Mouse (Mus musculus) heart, adult 9 months (tissue): ENCODE results near the gene Dnaja3.

Experiments
- DNase-seq, 2 experiments: peaks; one replicate each; pipeline ENCODE4 v3.0.0; 2022; ENCODE audit warnings: low spot score in 2 of 2

The Dnaja3 gene

DNA sequence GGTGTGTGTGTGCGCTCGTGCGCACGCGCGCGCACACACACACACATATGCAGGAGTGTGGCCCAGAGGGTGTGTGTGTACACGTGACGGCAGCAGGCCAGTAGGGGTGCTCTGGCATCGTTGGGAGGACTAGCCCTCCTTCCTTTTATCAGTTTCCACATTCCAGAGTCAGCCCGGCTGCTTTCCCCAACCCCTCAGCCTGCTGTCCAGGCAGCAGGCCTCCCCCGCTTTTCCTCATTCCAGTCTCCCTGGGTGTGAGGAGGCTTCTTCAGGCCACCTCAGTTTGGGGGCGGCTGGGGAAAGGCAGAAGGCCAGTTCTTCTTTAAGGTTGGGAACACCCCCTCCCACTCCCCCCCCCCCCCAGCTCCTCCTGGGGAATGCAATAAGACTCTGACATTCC lies 2.4 kb downstream of the Dnaja3 start:
- DNase-seq, result peak; percentile 71 to 75

DNA sequence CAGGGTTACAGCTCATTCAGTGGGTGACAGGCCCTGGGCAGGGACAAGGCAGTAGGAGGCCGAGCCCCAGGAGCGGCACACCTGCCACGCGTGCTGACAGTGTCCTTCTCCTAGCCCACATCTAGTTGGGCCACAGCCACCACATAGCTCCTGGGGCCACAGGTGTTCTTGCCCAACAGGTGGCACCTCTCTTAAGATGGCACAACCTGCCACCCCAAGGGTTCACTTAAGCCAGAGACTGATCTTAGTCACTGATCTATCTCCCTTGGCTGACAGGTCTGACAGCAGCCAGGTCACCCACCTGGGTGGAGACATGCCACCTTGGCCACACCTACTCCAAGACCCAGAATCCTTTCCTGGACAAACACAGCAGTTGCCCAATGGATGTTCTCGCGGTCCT lies 3.1 kb downstream of the Dnaja3 start:
- no peak for DNase-seq

DNA sequence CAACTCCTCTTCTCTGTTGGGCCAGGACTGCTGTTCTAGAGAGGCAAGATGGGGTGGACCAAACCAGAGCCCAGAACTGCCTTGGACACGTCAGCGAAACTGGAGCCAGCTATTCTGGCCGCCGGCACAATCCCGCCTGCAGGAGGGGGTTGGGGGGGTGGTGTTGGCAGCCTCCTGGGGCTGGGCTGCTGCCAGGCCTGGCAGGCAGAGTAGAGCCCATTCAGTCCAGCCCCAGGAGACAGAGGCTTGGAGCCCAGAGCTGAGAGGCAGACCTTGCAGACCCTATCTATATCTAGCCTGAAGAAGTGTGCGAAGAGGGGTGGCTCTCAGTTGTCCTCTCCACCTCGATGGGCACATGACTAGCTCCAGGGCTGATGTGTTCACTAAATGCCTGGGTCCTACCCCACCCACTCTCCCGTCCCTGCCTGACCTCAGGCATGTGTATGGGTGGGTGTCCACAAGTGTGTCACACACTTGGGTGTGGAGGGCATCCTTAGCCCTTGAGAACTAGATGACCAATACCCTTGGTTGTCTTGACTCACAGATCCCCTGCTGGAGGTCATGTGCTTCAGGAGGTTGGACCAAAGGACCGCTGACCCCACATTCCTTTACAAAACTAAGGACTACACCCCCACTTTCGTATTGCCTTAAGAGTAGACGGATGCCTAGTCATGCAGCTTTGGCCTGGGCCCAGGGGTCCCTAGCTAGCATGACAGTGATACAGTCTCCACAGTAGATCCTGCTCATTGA lies 4.1 kb downstream of the Dnaja3 start:
- DNase-seq, result peak; percentile 82 to 89

DNA sequence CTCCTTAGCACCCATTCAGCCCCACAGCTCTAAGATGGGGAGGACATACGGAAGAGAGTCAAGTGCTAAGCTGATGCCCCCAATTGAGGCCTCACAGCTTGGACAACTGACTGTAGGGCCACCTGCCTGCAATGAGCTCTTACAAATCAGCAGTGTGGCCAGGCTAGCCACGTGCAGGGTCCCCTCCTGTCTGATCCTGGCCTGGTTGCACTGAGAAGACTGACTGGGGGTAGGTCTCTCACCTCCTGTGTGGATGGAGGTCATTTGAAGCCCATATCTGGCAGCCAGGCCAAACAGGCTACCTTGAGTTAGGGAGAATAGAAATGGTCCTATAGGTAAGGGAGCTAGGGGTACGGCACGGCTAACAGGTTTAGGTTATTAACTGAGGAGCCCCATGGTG lies 6.1 kb downstream of the Dnaja3 start:
- no peak for DNase-seq

DNA sequence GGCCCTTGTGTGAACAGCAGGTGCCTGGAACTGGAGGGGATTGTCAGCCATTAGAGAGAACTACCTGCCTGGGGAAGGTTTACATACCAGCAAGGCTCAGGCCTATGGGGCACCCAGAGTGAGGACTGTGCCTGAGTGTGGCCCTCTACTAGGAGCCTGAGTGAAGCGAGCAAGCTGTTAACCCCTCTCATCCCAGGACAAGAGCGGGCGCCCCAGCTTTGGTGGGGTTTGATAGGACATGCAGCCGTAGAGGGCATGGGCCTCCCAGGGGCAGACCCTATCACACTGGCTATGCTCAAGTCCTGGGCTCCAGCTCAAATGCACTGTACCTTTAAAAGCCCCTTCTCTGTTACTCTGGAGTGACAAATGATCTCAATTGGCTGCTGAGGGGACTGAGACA lies 7.0 kb downstream of the Dnaja3 start:
- no peak for DNase-seq

DNA sequence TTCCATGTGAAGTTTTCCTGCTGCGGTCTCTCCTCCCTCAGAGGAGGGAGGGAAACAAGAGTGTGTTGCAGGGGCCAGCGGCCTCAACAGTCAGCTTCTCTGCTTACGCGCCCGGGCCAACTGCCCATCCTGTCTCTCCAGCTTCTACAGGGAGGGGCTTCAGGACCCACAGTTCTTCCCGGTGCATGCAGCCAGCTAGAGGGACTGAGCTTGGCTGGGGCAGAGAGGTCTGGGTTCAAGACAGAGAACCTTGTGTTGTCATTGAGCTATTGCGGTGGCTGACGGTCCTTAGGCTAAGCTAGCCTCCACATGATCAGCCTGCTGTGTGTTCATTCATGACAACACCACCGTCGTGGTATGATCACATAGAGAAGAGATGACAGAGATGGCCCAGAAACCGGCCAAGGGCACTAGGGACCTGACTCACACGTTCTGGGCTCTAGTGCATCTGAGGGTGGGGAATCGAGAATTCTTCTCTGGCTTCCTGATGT lies 7.9 kb downstream of the Dnaja3 start:
- DNase-seq, result peak; percentile 61 to 74

DNA sequence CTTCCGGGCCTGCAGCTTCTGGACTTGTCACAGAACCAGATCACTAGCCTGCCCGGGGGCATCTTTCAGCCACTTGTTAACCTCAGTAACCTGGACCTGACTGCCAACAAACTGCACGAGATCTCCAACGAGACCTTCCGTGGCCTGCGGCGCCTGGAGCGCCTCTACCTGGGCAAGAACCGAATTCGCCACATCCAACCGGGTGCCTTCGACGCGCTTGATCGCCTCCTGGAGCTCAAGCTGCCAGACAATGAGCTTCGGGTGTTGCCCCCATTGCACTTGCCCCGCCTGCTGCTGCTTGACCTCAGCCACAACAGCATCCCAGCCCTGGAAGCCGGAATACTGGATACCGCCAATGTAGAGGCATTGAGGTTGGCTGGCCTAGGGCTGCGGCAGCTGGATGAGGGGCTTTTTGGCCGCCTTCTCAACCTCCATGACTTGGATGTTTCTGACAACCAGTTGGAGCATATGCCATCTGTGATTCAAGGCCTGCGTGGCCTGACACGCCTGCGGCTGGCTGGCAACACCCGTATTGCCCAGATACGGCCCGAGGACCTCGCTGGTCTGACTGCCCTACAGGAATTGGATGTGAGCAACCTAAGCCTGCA lies 8.7 kb downstream of the Dnaja3 start:
- no peak for DNase-seq

DNA sequence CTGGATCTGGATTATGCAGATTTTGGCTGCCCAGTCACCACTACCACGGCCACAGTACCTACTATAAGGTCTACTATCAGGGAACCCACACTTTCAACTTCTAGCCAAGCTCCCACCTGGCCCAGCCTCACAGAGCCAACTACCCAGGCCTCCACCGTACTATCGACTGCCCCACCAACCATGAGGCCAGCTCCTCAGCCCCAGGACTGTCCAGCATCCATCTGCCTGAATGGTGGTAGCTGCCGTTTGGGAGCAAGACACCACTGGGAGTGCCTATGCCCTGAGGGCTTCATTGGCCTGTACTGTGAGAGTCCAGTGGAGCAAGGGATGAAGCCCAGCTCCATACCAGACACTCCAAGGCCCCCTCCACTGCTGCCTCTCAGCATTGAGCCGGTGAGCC lies 9.4 kb downstream of the Dnaja3 start:
- DNase-seq, result no peak

DNA sequence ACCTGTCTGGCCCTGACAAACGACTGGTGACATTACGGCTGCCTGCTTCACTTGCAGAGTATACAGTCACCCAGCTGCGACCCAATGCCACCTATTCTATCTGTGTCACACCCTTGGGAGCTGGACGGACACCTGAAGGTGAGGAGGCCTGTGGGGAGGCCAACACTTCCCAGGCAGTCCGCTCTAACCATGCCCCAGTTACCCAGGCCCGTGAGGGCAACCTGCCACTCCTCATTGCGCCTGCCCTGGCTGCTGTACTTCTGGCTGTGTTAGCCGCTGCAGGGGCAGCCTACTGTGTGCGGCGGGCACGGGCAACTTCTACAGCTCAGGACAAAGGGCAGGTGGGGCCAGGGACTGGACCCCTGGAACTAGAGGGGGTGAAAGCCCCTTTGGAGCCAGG lies 9.9 kb downstream of the Dnaja3 start:
- DNase-seq, result no peak

DNA sequence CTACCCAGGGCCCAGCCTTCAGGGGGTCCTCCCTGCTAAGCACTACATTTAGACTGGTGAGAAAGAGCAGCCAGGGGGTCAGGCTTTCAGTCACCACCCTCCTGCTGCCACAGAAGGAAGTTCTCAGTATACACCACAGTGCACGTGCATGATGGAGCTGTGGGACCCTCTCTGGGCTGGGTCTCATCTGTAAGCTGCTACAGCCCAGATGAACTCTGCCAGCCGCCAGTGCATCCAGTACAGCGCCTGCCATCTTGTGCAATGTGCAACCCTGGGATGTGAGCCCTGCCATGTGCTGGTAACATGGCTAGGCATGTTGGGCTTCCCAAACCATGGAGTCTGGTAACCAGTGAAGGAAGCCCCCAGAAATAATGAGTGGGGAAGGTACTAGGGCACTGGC lies 10.4 kb downstream of the Dnaja3 start:
- DNase-seq, result no peak

DNA sequence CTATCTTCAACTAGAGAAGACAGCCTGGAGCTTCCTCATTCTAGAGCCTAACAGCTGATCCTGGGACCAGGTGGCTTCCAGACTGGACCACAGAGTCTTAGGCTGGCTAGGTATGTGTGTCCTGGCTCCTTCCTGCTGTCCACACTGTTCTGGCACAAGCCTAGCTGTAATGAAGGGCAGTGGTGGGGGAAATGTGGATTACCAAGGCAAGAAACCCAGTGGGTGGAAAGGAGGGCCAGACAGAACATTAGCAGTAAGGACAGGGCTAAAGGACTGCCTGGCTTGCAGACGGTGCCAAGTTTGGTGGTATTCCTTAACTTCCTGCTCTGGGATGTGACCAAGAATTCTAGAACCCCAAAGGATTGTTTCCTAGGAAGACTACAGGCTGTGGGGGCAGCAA lies 11.3 kb downstream of the Dnaja3 start:
- DNase-seq, result no peak

DNA sequence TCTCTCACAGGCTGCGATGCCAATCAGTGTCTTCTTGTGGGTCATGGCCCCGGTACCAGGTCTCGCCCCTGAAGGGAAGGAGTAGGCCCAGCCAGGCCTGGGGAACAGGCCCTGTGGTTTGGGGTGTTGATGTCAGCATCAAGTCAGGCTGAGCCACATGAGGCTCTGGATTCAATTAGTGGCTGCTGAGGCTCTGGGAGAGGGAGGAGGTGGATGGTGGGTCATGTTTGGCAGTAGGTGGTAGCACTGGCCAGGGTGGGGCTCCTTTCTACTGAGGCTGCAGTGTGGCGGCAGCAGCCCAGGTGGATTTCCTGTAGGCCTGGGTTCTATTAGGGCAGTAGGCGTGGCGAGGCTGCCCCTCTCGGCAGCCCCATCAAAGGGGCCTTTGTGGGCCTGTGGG lies 11.8 kb downstream of the Dnaja3 start:
- DNase-seq, result no peak

DNA sequence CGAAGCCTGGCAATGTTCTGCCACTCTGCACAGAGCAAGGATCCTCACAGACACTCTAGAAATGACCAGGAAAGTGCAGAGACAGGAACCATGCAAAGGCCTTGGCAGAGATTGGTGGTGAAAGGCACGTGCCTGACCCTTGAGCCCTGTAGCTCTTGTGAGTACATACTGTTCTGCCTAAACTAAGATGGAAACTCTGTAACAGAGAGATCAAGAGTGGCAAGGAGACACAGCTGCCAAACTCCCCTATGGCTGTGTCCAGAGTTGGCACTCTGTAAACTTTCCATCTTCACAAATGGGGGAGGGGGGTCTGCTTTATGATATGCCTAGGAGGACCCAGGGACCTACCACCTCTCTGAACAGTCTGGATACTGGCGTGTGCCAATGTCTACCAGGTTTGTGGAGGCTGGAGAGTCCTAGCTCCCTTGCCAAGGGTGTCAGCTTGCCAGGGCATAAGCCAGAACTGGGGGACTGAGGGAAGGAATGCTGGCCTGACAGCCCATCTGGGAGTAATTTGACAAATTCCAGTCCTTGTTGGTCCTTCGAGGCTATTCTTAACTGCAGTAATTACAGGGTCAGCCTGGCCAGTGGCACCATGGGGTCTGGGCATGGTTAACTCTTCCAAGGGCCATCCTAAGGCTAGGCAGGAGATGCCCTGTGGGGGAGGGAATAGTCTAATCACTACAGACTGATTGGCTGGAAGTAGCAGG lies 13.1 kb downstream of the Dnaja3 start:
- no peak for DNase-seq

DNA sequence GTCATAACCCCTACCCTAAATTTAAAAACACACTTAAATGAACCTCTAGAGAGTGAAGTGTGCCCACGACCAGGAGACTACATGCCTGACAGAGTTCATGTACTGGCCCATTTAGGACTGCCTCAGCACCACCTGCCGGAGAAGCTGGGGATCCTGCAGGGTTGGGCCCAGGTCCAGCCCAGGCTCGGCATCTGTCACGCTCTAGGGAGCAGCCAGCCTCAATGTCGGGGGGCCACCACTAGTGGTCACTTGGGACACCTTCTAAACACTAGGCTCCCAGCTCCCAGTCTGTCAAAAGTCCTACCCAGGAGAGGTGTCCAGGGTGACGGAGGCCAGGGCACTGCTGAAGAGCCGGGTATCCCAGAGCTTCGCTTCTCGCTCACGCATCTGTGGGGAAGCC lies 14.9 kb downstream of the Dnaja3 start:
- DNase-seq, result no peak

DNA sequence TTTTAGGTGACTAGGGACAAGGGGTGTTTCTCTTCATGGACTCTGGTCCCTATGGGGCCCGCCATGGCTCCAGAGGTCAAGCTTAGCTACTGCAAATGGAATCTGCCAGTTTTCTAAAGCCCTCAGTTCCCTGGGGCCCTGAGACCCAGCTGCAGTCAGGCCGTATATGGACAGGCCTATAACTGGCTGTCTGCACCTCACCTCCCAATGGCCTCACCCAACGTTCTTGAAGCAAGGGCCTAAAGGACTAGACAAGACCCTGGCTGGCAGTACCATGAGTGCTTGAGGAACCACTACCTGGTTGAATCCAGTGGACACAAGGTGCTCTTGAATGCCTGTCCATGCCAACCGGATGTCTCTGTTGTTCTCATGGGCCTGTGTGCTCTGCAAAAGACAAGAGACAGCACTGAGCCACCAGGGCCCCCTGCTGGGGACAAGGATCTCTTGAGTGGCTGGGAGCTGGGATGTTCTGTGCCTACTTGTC lies 15.5 kb downstream of the Dnaja3 start:
- peak; percentile 68 to 69 for DNase-seq

DNA sequence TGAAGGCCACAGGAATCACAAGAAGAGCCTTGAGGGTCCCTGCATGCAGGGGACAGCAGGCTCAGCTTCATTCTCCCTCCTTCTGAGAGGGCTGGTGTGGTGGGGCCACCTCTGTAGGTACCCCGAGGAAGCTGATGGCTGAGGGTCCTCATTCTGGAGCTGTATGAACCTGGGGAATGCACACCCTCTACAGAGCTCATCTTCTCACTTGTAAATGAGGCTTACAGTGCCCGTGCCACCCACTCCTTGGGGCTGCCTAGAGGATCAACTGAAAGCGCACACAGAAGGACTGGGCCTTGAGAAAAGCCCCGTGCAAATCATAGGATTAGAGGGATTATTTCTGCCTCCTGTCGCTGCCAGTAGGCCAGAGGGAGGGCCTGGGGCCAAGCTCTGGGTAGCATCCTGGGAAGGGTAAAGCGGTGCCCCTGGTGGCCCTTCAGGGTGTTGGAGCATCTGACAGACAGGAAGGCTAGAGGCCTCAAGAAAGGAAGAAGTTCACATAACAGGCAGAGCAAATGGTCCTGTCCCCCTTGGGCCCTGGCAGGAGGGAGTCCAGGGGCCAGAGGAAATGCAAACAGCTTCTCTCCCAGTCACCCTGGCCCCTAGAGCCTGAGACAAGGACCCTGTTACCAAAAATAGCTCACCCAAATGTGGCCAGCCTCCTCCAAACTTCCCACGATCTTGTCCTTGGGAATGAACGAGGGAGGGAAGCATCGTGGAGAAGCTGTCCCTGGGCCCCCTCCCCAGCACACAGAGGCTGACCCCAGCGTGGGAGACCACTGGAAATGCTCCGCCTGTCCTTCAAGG lies 16.2 kb downstream of the Dnaja3 start:
- peak in 1 of 2 experiments; percentile 58 for DNase-seq

DNA sequence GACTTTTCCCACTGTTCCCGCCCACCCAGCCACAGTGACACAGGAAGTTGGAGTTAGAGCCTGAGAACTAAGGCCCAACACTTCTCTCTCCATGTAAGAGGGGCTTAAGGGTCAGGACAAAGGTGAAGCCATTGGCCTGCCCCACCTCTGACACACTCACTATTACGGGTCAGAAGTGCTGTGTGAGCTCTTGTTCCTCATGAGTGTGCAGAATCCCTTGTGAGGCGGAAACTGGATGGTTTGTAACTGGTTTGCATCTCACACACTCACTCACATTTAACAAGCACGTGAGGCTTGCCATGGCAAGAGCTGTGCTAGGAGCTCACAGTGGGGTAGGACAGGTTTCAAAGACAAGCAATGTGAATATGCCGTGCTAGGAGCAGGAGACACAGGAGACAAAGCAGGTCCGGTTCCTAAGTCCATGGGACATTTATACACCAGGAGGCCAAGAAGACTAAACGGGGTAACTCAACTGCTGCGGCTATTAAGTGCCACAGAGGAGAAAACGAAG lies 16.8 kb downstream of the Dnaja3 start:
- DNase-seq, result no peak

DNA sequence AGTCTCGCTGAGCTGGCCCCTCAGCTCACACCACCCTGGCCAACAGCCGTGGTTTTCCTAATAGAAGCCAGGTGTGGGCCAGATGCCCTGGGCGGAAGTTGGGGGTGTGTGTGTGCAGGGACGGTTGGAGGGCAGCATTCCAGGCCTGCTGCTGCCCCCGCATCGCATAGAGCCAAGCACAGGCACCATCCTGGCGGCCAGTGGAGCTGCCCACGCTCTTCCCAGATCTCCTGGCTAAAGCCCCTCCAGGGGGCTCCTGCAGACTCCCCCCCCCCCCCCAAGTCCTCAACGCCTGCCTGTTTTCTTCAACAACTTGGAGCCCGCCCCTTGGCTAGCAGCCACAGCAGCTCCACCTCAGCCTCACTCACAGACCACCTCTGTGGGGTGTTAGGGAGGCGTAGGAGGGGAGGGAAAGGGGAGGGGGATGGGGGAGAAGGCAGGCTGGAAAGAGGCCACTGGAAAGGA lies 19.0 kb downstream of the Dnaja3 start:
- DNase-seq, result no peak

DNA sequence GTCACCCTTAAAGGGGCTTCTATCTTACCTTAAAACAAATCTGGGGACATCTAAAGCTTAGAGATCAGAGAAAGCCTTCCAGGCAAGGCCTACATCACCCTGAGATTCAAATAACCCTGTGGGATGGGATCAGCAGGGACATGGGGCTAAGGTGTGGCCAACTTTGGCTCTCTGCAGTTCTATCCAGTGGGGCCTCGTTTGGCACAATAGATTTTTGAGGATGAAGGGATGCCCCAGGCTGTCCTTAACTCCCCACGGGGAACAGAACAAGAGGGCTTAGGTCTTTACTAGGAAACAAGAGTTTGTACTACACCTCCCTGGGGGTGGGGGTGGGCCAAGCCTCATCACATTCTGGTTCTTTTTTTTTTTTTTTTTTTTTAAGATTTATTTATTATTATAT lies 19.5 kb downstream of the Dnaja3 start:
- no peak for DNase-seq

DNA sequence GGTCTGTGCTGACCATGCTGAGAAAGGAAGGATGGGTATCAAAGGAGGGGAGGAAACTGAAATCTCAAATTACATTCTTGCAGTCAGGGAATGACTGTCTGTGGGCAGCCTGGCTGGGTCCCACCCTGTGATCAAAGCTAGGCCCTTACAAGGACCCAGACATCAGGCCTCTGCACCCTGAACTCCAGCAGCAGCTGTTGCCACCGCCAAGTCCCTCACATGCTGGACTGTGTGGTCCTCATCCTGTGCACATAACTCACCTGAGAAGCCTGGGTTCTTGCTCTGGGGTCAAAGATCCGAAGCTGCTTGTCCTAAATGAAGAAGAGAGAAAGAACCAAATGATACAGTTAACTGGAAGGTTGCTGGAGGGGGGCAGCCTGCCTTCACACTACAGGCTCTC lies 21.8 kb downstream of the Dnaja3 start:
- no peak for DNase-seq

DNA sequence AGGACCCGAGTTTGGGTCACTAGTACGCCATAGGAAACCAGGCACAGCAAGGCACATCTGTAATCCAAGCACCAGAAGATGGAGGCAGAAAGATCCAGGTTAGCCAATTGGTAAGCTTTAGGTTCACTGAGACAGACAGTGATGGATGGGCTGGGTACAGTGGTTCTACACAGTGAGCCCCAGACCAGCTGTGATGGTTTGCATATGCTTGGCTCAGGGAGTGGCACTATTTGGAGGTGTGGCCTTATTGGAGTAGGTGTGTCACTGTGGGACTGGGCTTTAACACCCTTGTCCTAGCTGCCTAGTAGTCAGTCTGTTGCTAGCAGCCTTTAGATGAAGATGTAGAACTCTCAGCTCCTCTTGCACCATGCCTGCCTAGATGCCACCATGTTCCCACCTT lies 24.0 kb downstream of the Dnaja3 start:
- no peak for DNase-seq

DNA sequence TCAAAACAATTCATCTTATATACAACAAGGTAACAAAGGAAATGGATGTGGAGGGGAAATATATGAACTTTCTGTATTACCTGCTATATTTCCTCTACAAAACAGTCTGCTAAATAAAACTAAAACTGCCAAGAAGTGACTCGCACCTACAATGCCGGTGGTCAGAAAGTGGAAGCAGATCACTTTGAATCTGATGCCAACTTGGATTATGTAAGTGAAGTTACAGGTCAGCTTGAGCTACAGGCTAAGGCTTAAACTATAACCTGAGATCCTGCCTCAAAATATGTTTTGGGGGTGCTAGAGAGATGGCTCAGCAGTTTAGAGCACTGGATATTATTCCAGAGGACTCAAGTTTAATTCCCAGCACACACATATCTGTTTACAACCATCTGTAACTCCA lies 25.9 kb downstream of the Dnaja3 start:
- DNase-seq, result no peak
